Mouse (Mus musculus) ES-Bruce4 (cell line): ENCODE data around the gene 6820408C15Rik.

Source experiments
- CTCF ChIP-seq: IDR thresholded peaks from one replicate; pipeline ENCODE4 v1.8.1; 2011; ENCODE audit warnings: low read depth, low read length
- POLR2A ChIP-seq: IDR thresholded peaks from one replicate; pipeline ENCODE4 v1.8.1; 2011; ENCODE audit warnings: low read length; ENCODE audit not compliant: insufficient read depth

- no peak for TF ChIP-seq CTCF
- no peak for TF ChIP-seq POLR2A
Observed at GRCm38 (mm10) chr2:152443281-152443680, 27.9 kb downstream of the 6820408C15Rik start.
